Mouse (Mus musculus): ENCODE measurements at regions not wholly inside any gene's neighbourhood (a gene's known extent, or its start where the extent isn't known, plus 50 kb on each side); places are given as distances from the start of the nearest gene placed in this dataset.

GRCm38 (mm10) chrX:156944223-156944622 lies 470.9 kb downstream of the Phex start:
- no peak for TF ChIP-seq MYOD1 (IDR thresholded peaks at IDR 0.05; ENCODE audit: control insufficient read depth, insufficient read length, low read depth)
- no peak for TF ChIP-seq MAX (IDR thresholded peaks at IDR 0.05)
- TF ChIP-seq CTCF (IDR thresholded peaks at IDR 0.05; ENCODE audit: control insufficient read depth, insufficient read depth, insufficient read length), result no peak
- no peak for TF ChIP-seq MYOG (IDR thresholded peaks at IDR 0.05; ENCODE audit: control insufficient read depth, extremely low read depth, insufficient read length)
- no peak for TF ChIP-seq USF1 (IDR thresholded peaks at IDR 0.05; ENCODE audit: low read depth)
- TF ChIP-seq FOSL1 (IDR thresholded peaks at IDR 0.05; ENCODE audit: insufficient read depth, low read length, poor library complexity, severe bottlenecking), result no peak
- no peaks in the 10 kb centered on the region for H3K36me3 ChIP-seq (ENCODE audit: control insufficient read depth, insufficient read depth)
- H3K79me3 ChIP-seq (ENCODE audit: low read depth), result no peaks in the 10 kb centered on the region
- no peaks in the 10 kb centered on the region for H3K27me3 ChIP-seq (ENCODE audit: control insufficient read depth, insufficient read depth, insufficient read length)
- H3ac ChIP-seq (ENCODE audit: control insufficient read depth, insufficient read length, low read depth), result no peak overlapping the region
- no peak overlapping the region for H3K4me3 ChIP-seq (ENCODE audit: insufficient read depth, poor library complexity, severe bottlenecking)
- no peaks in the 10 kb centered on the region for H3K79me2 ChIP-seq (ENCODE audit: control insufficient read depth, insufficient read depth)

- Histone ChIP-seq H3ac (ENCODE audit: control insufficient read depth, insufficient read length, low read depth) (no peak overlapping the region), H3K4me3 (ENCODE audit: insufficient read depth, poor library complexity, severe bottlenecking) (no peak overlapping the region), H3K79me3 (ENCODE audit: low read depth) (no peaks in the 10 kb centered on the region), H3K36me3 (ENCODE audit: control insufficient read depth, insufficient read depth) (no peaks in the 10 kb centered on the region), H3K27me3 (ENCODE audit: control insufficient read depth, insufficient read depth, insufficient read length) (no peaks in the 10 kb centered on the region), H3K79me2 (ENCODE audit: control insufficient read depth, insufficient read depth) (no peaks in the 10 kb centered on the region)
- no peak for TF ChIP-seq CTCF (IDR thresholded peaks at IDR 0.05; ENCODE audit: control insufficient read depth, insufficient read depth, insufficient read length)
- TF ChIP-seq FOSL1 (IDR thresholded peaks at IDR 0.05; ENCODE audit: insufficient read depth, low read length, poor library complexity, severe bottlenecking), result no peak
- no peak for TF ChIP-seq MAX (IDR thresholded peaks at IDR 0.05)
- no peak for TF ChIP-seq CEBPB (IDR thresholded peaks at IDR 0.05; ENCODE audit: low read depth)
- TF ChIP-seq MYOD1 (IDR thresholded peaks at IDR 0.05; ENCODE audit: control insufficient read depth, insufficient read length, low read depth), result no peak
- no peak for TF ChIP-seq MYOG (IDR thresholded peaks at IDR 0.05; ENCODE audit: control insufficient read depth, extremely low read depth, insufficient read length)
- TF ChIP-seq USF1 (IDR thresholded peaks at IDR 0.05; ENCODE audit: low read depth), result no peak
Measured at GRCm38 (mm10) chrX:156913363-156913762, 501.7 kb downstream of the Phex start.

All from C2C12 (cell line).